In genomic region chr8:118380782-118381181, GRCm38 (mm10) we compare ENCODE assay signal across 22 mouse cellular contexts.
DNase-seq lines count a peak whose midpoint lies in the region; ATAC-seq and TF ChIP-seq lines count a peak whose summit lies in the region.
"Had no signal": no experiment of that assay in that cellular context is flagged by ENCODE, and none has a peak within 500 bp of the region (broad histone marks: within the 10 kb centered on the region; RNA-seq: fewer than 3 reads in every experiment).

No protein-coding gene starts in this region.

- TF ChIP-seq POLR2A in heart, adult 2 months (IDR thresholded peaks at IDR 0.05; ENCODE audit: insufficient read depth, low read depth, low read length): no peak

- H3K36me3 ChIP-seq in heart, adult 2 months (ENCODE audit: control insufficient read depth, insufficient read depth, low read length): no peaks in the 10 kb centered on the region; the same call in 1 of the 2 replicates
- H3K36me3 ChIP-seq in hindbrain, embryonic 13.5 days: no peaks in the 10 kb centered on the region
- H3K36me3 ChIP-seq in hindbrain, embryonic 10.5 days: no peaks in the 10 kb centered on the region
- no peaks in the 10 kb centered on the region for H3K36me3 ChIP-seq in heart, postnatal 0 days (replicated peaks; ENCODE audit: control insufficient read depth, insufficient read depth, low read length)
- no peaks in the 10 kb centered on the region for H3K36me3 ChIP-seq in hindbrain, embryonic 16.5 days (ENCODE audit: control insufficient read depth, insufficient read depth, low read length)
- H3K36me3 ChIP-seq: kidney, embryonic 15.5 days; limb, embryonic 12.5 days; liver, embryonic 12.5 days; midbrain, embryonic 12.5 days had no signal

- no peak overlapping the region for H3K4me3 ChIP-seq in heart, adult 2 months
- H3K4me3 ChIP-seq in hindbrain, embryonic 13.5 days: no peak overlapping the region
- no peak overlapping the region for H3K4me3 ChIP-seq in hindbrain, embryonic 10.5 days
- H3K4me3 ChIP-seq in heart, postnatal 0 days (ENCODE audit: low read depth, low read length): no peak overlapping the region
- H3K4me3 ChIP-seq in hindbrain, embryonic 16.5 days (ENCODE audit: low read length): no peak overlapping the region
- H3K4me3 ChIP-seq: kidney, embryonic 15.5 days; limb, embryonic 12.5 days; liver, embryonic 12.5 days; midbrain, embryonic 12.5 days had no signal

- WGBS in heart, adult 2 months: 69% methylated on average over 9 of the region's 9 CpGs
- 67% methylated on average over 9 of the region's 9 CpGs for WGBS in hindbrain, embryonic 13.5 days
- WGBS in hindbrain, embryonic 10.5 days: 63% methylated on average over 9 of the region's 9 CpGs
- WGBS in heart, postnatal 0 days: 56% methylated on average over 9 of the region's 9 CpGs
- 60% methylated on average over 9 of the region's 9 CpGs for WGBS in hindbrain, embryonic 16.5 days

- ATAC-seq in hindbrain, embryonic 13.5 days (ENCODE audit: low FRiP score): no peak
- peak; percentile 66 for ATAC-seq in heart, postnatal 0 days (ENCODE audit: insufficient read depth, low read depth)
- ATAC-seq in hindbrain, embryonic 16.5 days: no peak
- ATAC-seq: intestine, postnatal 0 days; liver, embryonic 12.5 days had no signal

- peak overlapping the region; percentile 2; the same call in 1 of the 2 replicates for H3K9ac ChIP-seq in heart, adult 2 months (ENCODE audit: low read depth, low read length)
- no peak overlapping the region for H3K9ac ChIP-seq in hindbrain, embryonic 13.5 days
- no peak overlapping the region for H3K9ac ChIP-seq in heart, postnatal 0 days (replicated peaks; ENCODE audit: low read depth, low read length)
- no peak overlapping the region for H3K9ac ChIP-seq in hindbrain, embryonic 16.5 days (ENCODE audit: low read depth, low read length)
- H3K9ac ChIP-seq: kidney, embryonic 15.5 days; limb, embryonic 12.5 days; liver, embryonic 12.5 days; lung, embryonic 14.5 days; midbrain, embryonic 12.5 days had no signal

- no peak overlapping the region for H3K4me2 ChIP-seq in hindbrain, embryonic 13.5 days
- no peak overlapping the region for H3K4me2 ChIP-seq in heart, postnatal 0 days (ENCODE audit: low read depth, low read length)
- no peak overlapping the region for H3K4me2 ChIP-seq in hindbrain, embryonic 16.5 days (ENCODE audit: low read length)
- H3K4me2 ChIP-seq: kidney, embryonic 15.5 days; limb, embryonic 12.5 days; liver, embryonic 12.5 days; lung, embryonic 14.5 days; midbrain, embryonic 12.5 days had no signal

- intact Hi-C loops in heart, adult 2 months (cut with DNase I): no loop called here

- H3K4me1 ChIP-seq in heart, adult 2 months (ENCODE audit: control insufficient read depth, insufficient read depth, low read length): peaks cover 9% of the 10 kb centered on the region
- peaks cover 28% of the 10 kb centered on the region for H3K4me1 ChIP-seq in hindbrain, embryonic 13.5 days (replicated peaks)
- peaks cover 17% of the 10 kb centered on the region for H3K4me1 ChIP-seq in hindbrain, embryonic 10.5 days (replicated peaks)
- peaks cover 54% of the 10 kb centered on the region for H3K4me1 ChIP-seq in heart, postnatal 0 days (ENCODE audit: control insufficient read depth, insufficient read depth)
- H3K4me1 ChIP-seq in hindbrain, embryonic 16.5 days (ENCODE audit: control insufficient read depth, insufficient read depth, low read depth, low read length): peaks cover 13% of the 10 kb centered on the region
- H3K4me1 ChIP-seq: kidney, embryonic 15.5 days; liver, embryonic 12.5 days had no signal

- no peak for TF ChIP-seq EP300 in heart, adult 2 months (IDR thresholded peaks at IDR 0.05; ENCODE audit: insufficient read depth, low read depth, low read length)
- no peak for TF ChIP-seq EP300 in heart, postnatal 0 days (IDR thresholded peaks at IDR 0.05; ENCODE audit: low read depth)

- TF ChIP-seq CTCF in heart, adult 2 months (IDR thresholded peaks at IDR 0.05): no peak
- no peak for TF ChIP-seq CTCF in heart, postnatal 0 days (IDR thresholded peaks at IDR 0.05; ENCODE audit: low read depth)

- DNase-seq in heart, adult 2 months: no peak
- no peak for DNase-seq in heart, adult 9 months (ENCODE audit: low spot score in 2 of 2)
- no peak for DNase-seq in hindbrain, embryonic 10.5 days (ENCODE audit: low spot score)
- DNase-seq in heart, postnatal 0 days (ENCODE audit: low spot score): no peak
- DNase-seq in testis, postnatal 14 days (ENCODE audit: low spot score): no peak
- DNase-seq in left cerebral cortex, adult 9 months (ENCODE audit: low spot score in 2 of 2): no peak
- DNase-seq: B cell, adult 2 months; cerebellum, adult 18-20 months; cerebellum, postnatal 25 days; embryo, embryonic 11 days; gastrocnemius, postnatal 10 days; kidney, postnatal 4 days; lung, embryonic 14.5 days; lung, postnatal 36 days; thymus, postnatal 14 days had no signal

- peak overlapping the region; percentile 52 for H3K27ac ChIP-seq in heart, adult 2 months
- peak overlapping the region; percentile 73 for H3K27ac ChIP-seq in hindbrain, embryonic 13.5 days
- H3K27ac ChIP-seq in hindbrain, embryonic 10.5 days: no peak overlapping the region
- H3K27ac ChIP-seq in heart, postnatal 0 days (ENCODE audit: low read depth): 0 out of 2 replicates have a peak overlapping the region, but pooled peaks have one; percentile 7
- peak overlapping the region; percentile 40 for H3K27ac ChIP-seq in hindbrain, embryonic 16.5 days (ENCODE audit: low read depth, low read length)
- H3K27ac ChIP-seq: kidney, embryonic 15.5 days; limb, embryonic 12.5 days; liver, embryonic 12.5 days had no signal

- no peaks in the 10 kb centered on the region for H3K79me2 ChIP-seq in heart, adult 2 months (replicated peaks; ENCODE audit: control insufficient read depth, insufficient read depth, low read length)

- no peaks in the 10 kb centered on the region for H3K9me3 ChIP-seq in hindbrain, embryonic 13.5 days
- no peaks in the 10 kb centered on the region for H3K9me3 ChIP-seq in hindbrain, embryonic 10.5 days
- H3K9me3 ChIP-seq in heart, postnatal 0 days (replicated peaks; ENCODE audit: control insufficient read depth, low read length): no peaks in the 10 kb centered on the region
- no peaks in the 10 kb centered on the region for H3K9me3 ChIP-seq in hindbrain, embryonic 16.5 days (ENCODE audit: control insufficient read depth, low read length)
- H3K9me3 ChIP-seq: kidney, embryonic 15.5 days; limb, embryonic 12.5 days; liver, embryonic 12.5 days; midbrain, embryonic 12.5 days had no signal

- no peaks in the 10 kb centered on the region for H3K27me3 ChIP-seq in heart, adult 2 months (ENCODE audit: control insufficient read depth, insufficient read depth, low read length)
- H3K27me3 ChIP-seq in hindbrain, embryonic 13.5 days: no peaks in the 10 kb centered on the region
- H3K27me3 ChIP-seq in hindbrain, embryonic 10.5 days (ENCODE audit: insufficient read depth, poor library complexity, severe bottlenecking): no peaks in the 10 kb centered on the region
- no peaks in the 10 kb centered on the region for H3K27me3 ChIP-seq in heart, postnatal 0 days (ENCODE audit: control insufficient read depth, insufficient read depth, low read length)
- no peaks in the 10 kb centered on the region for H3K27me3 ChIP-seq in hindbrain, embryonic 16.5 days (replicated peaks; ENCODE audit: control insufficient read depth, insufficient read depth, low read length)
- H3K27me3 ChIP-seq: kidney, embryonic 15.5 days; liver, embryonic 12.5 days; midbrain, embryonic 12.5 days had no signal
